Mouse (Mus musculus): ENCODE results near the gene Dnajc3. TPM values are rescaled to one million over a fixed set of nuclear protein-coding genes. Genes with fewer than 3 reads are reported as not detected.

Dnajc3 gene
- polyA plus RNA-seq, 1 experiment: 3.5 TPM

DNA sequence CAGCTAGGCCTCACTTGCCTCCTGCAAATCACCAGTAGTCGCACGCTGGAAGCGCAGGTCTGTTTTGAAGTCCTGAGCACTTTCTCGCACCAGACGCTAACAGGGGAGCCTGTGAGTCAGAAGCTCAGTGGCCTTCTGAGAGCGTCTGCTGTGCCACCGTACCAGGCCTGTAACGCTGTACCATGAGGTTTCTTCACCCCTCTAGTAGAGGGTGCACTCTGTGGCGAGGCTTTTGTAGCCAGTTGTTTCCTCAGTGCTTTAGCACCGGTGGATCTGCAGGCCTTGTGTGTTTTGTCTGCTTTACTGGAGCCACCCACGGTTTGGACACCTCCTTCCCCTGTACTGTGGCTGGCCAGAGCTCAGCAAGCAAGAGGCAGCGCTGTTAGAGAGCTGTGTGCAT is 4.3 kb downstream of the Dnajc3 start:
- TF ChIP-seq FLI1 (IDR thresholded peaks at IDR 0.05; ENCODE audit: low read length) (no peak), GATA1 (IDR thresholded peaks at IDR 0.05; ENCODE audit: borderline replicate concordance, low read length) (no peak)
- H3K4me1 ChIP-seq: peaks cover 63% of the 10 kb centered on the region

DNA sequence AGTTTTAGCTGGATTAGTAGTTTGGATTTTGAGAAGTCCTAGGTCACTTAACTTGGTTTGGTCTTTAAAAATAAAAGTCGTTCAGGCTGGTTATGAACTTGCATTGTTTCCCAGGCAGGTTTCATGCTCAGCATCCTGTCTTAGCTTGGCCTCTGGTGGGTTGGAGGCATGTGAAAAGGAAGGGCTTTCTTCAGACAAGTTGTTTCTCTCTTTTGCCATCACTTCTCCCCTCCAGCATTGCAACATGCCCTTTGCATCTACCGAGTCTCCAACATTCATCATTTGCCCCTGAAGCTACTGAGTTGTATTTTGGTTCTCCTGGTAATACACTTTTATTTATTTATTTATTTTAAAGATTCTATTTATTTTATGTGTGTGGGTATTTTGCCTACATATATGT is 6.9 kb downstream of the Dnajc3 start:
- no peaks in the 10 kb centered on the region for H3K27me3 ChIP-seq (replicated peaks)
- H3K4me1 ChIP-seq: peaks cover 62% of the 10 kb centered on the region
- no peaks in the 10 kb centered on the region for H3K9me3 ChIP-seq
- H3K4me3 ChIP-seq (replicated peaks): no peak overlapping the region
- TF ChIP-seq FLI1 (IDR thresholded peaks at IDR 0.05; ENCODE audit: low read length) (no peak), GATA1 (IDR thresholded peaks at IDR 0.05; ENCODE audit: borderline replicate concordance, low read length) (no peak)
- peaks cover 16% of the 10 kb centered on the region for H3K36me3 ChIP-seq (replicated peaks; ENCODE audit: low read length)

More for the DNA sequence above, 4.3 kb downstream of the Dnajc3 start:
- Histone ChIP-seq H3K27me3 (replicated peaks) (no peaks in the 10 kb centered on the region), H3K36me3 (replicated peaks; ENCODE audit: low read length) (peaks cover 16% of the 10 kb centered on the region), H3K4me3 (replicated peaks) (no peak overlapping the region), H3K9me3 (no peaks in the 10 kb centered on the region)

DNA sequence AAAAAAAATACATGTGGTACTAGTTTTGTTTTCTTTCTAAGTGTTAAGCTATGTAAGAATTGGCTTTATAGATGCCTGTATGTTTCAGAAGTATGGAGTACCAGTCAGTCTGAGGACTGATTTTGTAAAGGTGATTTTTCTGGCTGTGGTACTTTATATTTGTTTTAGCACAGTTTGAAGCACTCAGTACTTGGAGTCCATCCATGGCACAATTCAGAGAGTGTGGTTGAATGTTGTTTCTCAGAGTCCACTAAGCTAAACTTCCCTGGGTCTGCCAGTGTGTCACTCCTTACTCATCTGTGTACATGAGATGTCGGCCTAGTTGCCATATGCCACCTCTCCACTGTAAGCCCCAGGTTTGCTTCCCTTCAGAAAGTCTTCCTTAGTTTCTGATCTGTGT is 11.1 kb downstream of the Dnajc3 start:
- no peak for TF ChIP-seq GATA1 (IDR thresholded peaks at IDR 0.05; ENCODE audit: borderline replicate concordance, low read length)
- no peak for TF ChIP-seq FLI1 (IDR thresholded peaks at IDR 0.05; ENCODE audit: low read length)
- peaks cover 31% of the 10 kb centered on the region for H3K36me3 ChIP-seq (replicated peaks; ENCODE audit: low read length)
- no peaks in the 10 kb centered on the region for H3K27me3 ChIP-seq (replicated peaks)
- H3K9me3 ChIP-seq: no peaks in the 10 kb centered on the region
- peaks cover 42% of the 10 kb centered on the region for H3K4me1 ChIP-seq
- no peak overlapping the region for H3K4me3 ChIP-seq (replicated peaks)

DNA sequence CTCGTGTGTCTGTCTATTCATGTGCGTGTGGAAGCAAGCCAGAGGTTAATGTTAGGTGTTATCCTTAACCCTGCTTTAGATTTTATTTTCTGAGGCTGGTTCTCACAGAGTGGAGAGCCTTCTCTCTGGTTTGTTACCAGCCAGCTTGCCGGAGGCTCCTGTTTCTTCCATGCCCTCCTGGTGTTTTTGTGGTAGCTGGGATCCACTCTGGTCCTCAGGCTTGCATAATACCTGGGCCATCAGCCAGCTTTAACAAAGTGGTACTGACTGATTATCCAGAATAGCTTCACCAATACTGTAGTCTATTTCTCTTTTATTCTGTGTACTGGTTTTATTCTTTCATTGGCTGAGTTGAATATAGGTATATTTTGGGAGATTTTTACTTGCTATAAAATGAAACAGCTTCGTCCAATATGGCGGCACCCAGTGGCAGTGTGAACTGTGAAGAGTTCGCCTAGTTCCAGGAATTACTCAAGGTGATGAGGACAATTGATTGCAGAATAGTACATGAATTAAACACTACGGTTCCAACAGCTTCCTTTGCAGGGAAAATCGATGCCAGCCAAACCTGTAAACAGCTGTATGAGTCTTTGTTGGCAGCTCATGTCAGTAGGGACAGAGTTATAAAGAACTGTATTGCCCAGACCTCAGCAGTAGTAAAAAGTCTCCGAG is 14.3 kb downstream of the Dnajc3 start:
- Histone ChIP-seq H3K9me3 (no peaks in the 10 kb centered on the region), H3K4me3 (replicated peaks) (no peak overlapping the region), H3K36me3 (replicated peaks; ENCODE audit: low read length) (peaks cover 56% of the 10 kb centered on the region), H3K27me3 (replicated peaks) (no peaks in the 10 kb centered on the region), H3K4me1 (peaks cover 17% of the 10 kb centered on the region)
- TF ChIP-seq FLI1 (IDR thresholded peaks at IDR 0.05; ENCODE audit: low read length) (no peak), GATA1 (IDR thresholded peaks at IDR 0.05; ENCODE audit: borderline replicate concordance, low read length) (no peak)

DNA sequence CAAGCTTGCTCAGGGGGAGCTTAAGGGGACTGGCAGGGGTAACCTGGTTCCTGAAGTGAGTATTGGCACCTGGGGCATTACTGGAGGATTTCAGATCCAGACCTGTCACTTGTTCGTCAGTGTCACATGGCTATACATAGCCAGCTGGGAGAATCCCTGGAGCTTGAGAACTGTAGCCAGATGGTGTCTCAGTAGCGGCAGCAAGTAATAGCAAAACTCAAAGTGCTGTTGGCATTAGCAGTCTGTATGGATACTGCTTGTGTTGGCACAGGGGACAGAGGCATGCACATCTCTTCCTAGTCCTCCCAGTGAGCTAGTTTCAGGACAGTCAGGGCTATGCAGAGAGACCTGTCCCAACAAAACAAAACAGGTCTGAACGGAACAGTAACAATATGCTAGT is 20.2 kb downstream of the Dnajc3 start:
- no peaks in the 10 kb centered on the region for H3K27me3 ChIP-seq (replicated peaks)
- no peaks in the 10 kb centered on the region for H3K9me3 ChIP-seq
- H3K4me1 ChIP-seq: no peaks in the 10 kb centered on the region
- no peak for TF ChIP-seq FLI1 (IDR thresholded peaks at IDR 0.05; ENCODE audit: low read length)
- TF ChIP-seq GATA1 (IDR thresholded peaks at IDR 0.05; ENCODE audit: borderline replicate concordance, low read length): no peak
- peaks cover 92% of the 10 kb centered on the region for H3K36me3 ChIP-seq (replicated peaks; ENCODE audit: low read length)
- H3K4me3 ChIP-seq (replicated peaks): no peak overlapping the region

DNA sequence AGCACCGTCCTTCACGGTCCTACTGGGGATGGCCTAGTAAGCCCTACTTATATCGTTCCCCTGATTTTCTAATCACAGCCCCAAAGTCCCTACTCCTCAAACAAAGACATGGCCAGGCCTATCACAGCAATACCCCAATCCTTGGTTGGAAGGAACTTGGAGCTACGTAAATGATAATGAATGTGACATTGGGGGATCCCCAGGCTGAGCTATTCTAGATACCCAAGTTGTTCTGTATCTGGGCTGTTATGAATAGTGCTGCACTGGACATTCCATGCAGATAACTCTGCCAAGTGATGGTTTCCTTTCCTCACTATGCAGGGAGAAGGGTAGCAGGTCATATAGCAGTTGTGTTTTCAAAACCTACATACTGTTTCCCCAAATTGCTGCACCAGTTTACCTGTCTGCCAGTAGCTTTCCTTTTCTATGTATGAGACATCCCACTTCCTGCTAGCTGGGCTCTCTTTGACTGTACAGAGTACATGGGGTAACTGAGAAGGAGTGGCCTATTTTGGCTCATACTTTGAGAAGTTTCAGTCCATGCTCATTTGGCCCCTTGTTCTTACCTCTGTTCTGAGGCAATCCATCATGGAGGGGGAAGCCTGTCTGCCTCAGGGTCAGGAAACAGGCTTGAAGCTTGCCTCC is 27.7 kb downstream of the Dnajc3 start:
- Histone ChIP-seq H3K36me3 (replicated peaks; ENCODE audit: low read length) (peaks cover 85% of the 10 kb centered on the region), H3K4me1 (no peaks in the 10 kb centered on the region), H3K4me3 (replicated peaks) (no peak overlapping the region), H3K9me3 (no peaks in the 10 kb centered on the region), H3K27me3 (replicated peaks) (no peaks in the 10 kb centered on the region)
- TF ChIP-seq FLI1 (IDR thresholded peaks at IDR 0.05; ENCODE audit: low read length) (no peak), GATA1 (IDR thresholded peaks at IDR 0.05; ENCODE audit: borderline replicate concordance, low read length) (no peak)

DNA sequence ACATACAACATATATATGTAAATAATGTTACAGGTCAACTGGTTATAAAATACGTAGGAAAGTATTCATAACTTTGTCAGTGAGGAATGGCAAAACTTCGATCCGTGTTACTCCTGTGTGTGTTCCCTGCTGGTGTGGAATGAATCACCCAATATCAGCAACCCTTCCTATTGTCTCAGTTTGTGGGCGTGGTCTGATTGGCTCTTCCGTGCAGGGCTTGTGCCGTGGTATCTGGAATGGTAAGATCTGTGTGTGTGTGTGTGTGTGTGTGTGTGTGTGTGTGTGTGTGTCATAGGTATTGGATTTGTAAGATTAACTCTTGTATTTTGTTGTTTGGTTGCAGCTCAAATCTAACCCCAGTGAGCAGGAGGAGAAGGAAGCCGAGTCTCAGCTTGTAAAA is 29.9 kb downstream of the Dnajc3 start:
- H3K9me3 ChIP-seq: no peaks in the 10 kb centered on the region
- H3K4me3 ChIP-seq (replicated peaks): no peak overlapping the region
- TF ChIP-seq GATA1 (IDR thresholded peaks at IDR 0.05; ENCODE audit: borderline replicate concordance, low read length): no peak
- TF ChIP-seq FLI1 (IDR thresholded peaks at IDR 0.05; ENCODE audit: low read length): no peak
- no peaks in the 10 kb centered on the region for H3K4me1 ChIP-seq
- H3K36me3 ChIP-seq (replicated peaks; ENCODE audit: low read length): peaks cover 85% of the 10 kb centered on the region
- no peaks in the 10 kb centered on the region for H3K27me3 ChIP-seq (replicated peaks)

DNA sequence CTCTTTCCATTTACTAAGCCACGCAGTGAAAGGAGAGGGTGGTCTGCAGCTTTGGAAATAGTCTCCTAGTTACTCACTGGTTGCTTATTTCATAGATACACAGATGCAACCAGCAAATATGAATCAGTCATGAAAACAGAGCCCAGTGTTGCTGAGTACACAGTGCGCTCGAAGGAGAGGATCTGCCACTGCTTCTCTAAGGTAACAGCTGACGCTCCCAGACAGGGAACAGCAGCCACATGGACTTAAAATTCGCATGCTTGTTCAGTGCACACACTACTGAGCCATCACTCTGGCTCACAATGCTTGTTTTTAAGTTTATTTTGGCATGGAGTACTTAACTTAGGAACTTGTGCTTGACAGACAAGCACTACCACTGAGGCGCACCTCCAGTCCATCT is 34.5 kb downstream of the Dnajc3 start:
- H3K4me3 ChIP-seq (replicated peaks): no peak overlapping the region
- no peaks in the 10 kb centered on the region for H3K27me3 ChIP-seq (replicated peaks)
- no peak for TF ChIP-seq GATA1 (IDR thresholded peaks at IDR 0.05; ENCODE audit: borderline replicate concordance, low read length)
- no peak for TF ChIP-seq FLI1 (IDR thresholded peaks at IDR 0.05; ENCODE audit: low read length)
- H3K9me3 ChIP-seq: no peaks in the 10 kb centered on the region
- no peaks in the 10 kb centered on the region for H3K4me1 ChIP-seq
- H3K36me3 ChIP-seq (replicated peaks; ENCODE audit: low read length): peaks cover 100% of the 10 kb centered on the region

DNA sequence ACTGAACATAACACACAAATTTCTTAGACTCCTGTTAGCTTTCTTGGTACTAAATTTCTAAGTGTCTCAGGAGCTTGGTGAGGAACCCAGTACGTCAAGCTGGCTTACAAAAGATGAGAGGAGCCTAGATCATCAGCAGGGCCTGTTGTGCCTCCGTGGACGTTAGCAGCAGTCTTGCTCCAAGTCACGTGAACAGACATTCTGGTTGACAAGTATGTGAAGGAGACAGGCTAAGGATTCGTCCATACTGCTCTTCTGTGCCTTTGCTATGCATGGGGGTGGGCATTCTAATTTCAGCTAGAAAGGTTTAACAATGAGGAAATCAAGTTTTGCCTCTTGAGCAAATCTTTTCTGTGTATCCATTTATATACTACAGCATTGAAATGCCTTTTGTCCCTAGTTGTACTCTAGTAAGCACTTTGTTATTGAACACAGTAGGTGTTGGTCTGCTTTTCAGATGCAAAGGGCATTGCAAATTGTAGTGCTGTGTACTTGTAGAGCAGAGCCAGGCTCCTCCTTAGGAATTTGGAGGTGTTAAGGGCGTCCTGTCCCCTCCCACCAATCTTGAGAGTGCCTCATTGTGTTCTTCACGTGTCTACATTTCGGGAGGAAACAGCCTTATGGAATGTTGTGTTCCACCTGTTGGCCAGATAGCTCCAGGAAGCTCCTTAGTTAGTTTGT is 39.5 kb downstream of the Dnajc3 start:
- Histone ChIP-seq H3K27me3 (replicated peaks) (no peaks in the 10 kb centered on the region), H3K4me1 (peaks cover 4% of the 10 kb centered on the region; the same call in 1 of the 2 replicates), H3K9me3 (no peaks in the 10 kb centered on the region), H3K36me3 (replicated peaks; ENCODE audit: low read length) (peaks cover 94% of the 10 kb centered on the region), H3K4me3 (replicated peaks) (no peak overlapping the region)
- no peak for TF ChIP-seq FLI1 (IDR thresholded peaks at IDR 0.05; ENCODE audit: low read length)
- TF ChIP-seq GATA1 (IDR thresholded peaks at IDR 0.05; ENCODE audit: borderline replicate concordance, low read length): no peak

All from megakaryocyte, embryonic 14.5 days (primary cell).